Mouse (Mus musculus): Measurements from ENCODE around the gene Ttll5.

Ttll5 gene

DNA sequence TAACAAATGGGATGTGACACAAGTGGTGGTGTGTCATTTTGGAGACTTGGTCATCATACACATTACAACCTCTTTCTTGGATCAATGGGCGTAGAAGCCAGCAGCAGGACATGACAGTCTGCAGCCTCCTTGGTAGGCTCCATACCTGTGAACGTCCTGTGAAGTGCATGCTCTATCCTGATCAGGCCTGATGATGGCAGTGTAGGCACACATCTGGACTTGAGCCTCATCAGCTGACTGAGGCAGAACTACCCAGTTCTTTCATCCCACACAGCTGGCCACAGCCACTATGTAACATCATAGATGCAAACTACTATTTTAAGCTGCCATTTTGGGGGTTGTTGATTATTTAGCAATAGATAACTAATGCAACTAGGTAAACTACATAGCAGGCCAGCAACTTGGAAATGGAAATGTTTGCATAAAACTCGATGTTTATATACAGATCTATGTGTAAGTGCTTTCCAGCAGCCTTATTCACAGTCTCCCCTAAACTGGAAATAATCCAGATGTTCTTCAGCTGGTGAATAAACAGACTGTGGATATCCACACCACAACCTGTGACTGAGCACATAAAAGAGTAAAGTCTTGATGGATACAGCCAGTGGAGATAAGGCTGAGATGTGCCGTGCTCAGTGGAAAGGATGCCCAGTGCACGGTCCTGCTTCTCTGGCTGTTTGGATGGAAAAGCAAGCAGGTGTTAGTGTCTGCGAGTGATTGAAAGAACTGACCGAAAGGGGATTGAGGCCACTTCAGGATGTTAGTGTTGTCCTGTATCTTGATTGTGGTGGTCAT is 23.9 kb downstream of the Ttll5 start:
- DNase-seq = no peak

DNA sequence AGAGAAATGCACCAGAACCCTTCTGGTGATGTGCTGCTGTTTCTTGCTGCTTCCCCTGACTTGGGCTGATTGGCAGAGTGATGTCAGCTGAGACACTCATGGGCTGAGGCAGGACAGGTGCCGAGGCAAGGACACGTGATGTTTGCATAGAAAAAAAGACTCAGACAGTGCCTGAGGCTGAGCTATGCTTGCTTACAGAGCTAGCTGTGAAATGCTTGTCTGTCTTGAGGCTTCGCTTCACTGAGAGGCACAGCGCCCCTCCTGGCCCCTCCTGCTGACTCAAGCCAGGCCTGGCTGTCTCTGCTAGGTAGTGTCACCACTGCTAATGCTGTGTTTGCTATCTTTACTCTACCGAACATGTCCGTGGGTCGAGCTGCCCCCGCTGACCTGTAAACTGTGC is 26.2 kb downstream of the Ttll5 start:
- DNase-seq = no peak

GRCm38 (mm10) chr12:85853836-85854235 is 29.4 kb downstream of the Ttll5 start:
- no peak for DNase-seq

- DNase-seq = no peak
Measured at GRCm38 (mm10) chr12:85854271-85854670, 29.8 kb downstream of the Ttll5 start.

- DNase-seq = no peak
Measured at GRCm38 (mm10) chr12:85857300-85857699, 32.8 kb downstream of the Ttll5 start.

- no peak for DNase-seq
Measured at GRCm38 (mm10) chr12:85859111-85859510, 34.7 kb downstream of the Ttll5 start.

GRCm38 (mm10) chr12:85859511-85860189 is 35.2 kb downstream of the Ttll5 start:
- no peak for DNase-seq

DNA sequence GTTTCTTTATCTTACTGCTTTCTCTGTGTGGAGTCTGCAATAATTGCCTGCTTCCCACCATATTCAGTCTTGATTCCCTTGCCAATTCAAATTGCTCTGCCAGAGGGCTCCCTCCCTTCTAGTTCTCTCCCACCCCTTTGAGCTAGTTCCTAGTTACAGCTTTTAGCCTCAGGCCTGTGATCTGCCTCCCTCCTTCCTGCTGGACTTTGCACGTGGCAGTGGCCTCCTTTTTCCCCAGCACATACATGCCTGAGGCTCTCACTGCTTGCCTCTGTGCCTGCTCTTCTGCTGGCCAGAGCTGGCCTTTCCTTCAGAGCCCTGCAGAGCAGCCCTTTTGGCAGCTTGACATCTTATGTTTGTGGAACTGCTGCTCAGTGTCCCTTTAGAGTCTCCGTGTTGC is 38.1 kb downstream of the Ttll5 start:
- DNase-seq = no peak

DNA sequence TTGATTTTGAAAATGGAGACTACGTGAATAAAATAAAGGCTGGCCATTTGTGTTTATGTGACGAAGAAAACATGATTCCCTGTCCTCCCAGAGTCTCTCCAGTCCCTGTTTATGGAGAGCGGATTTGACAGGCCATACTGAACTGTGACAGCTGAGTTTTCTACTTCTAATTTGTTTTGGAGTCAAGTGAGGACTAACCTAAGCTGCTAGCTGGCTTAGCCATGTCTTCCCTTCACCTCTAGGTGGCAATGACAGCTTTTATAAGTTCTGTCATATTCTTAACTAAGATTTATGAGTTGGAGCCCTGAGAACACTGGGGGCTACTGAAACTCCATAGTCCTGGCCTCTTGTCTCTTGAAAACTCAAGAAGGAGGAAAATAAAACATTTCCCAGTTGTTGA is 41.1 kb downstream of the Ttll5 start:
- no peak for DNase-seq

DNA sequence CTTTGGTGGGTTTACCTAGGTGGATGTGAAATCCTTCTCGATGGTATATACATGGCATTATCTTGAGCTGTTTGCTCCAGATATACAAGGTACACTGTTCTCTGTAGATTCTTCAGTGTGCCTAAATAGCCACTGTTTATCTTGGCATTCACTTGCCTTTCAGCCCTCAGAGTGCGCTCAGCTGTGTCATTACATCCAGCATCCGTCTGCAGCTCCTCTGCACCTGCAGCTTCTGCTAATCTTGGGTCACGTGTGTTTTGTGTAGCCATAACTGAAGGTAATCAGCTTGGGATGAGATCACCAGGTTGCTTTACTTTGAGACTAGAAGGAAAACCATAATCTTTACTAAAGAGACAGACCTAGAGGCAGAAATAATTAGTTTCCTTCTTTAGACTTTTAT is 42.2 kb downstream of the Ttll5 start:
- no peak for DNase-seq

DNA sequence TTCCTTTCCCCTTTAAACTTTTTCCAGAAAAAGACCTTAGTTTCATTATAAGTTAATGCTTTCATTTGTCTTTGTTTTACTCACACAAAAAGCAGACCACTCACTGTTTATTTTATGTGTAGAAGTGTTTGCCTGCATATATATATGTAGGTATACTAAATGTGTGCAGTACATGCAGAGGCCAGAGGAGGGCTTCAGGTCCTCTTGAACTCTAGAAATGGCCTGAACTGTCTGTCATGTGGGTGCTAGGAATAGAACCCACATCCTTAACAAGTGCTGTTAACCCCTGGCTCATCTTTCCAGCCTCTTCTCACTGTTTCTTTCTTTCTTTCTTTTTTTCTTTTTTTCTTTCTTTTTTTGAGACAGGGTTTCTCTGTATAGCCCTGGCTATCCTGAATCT is 42.7 kb downstream of the Ttll5 start:
- DNase-seq = no peak

DNA sequence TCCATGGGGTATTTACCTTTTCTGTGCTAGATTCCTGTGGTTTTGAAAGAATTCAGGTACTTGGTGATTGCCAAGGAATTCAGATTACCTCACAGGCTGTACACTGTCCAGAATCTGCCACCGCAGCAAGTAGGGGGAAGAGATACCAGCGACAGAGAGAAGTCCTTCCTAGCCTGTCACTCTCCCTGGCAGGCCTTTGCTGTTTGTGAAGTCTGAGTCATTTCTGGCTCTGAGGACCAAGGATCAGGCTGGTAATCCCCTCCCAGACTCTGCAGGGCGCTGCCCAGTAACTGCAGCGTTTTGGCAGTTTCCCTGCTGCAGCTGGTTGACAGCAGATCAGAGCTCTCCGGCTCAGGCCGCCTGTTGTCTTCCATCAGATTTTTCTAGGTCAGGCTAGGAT is 45.0 kb downstream of the Ttll5 start:
- no peak for DNase-seq

DNA sequence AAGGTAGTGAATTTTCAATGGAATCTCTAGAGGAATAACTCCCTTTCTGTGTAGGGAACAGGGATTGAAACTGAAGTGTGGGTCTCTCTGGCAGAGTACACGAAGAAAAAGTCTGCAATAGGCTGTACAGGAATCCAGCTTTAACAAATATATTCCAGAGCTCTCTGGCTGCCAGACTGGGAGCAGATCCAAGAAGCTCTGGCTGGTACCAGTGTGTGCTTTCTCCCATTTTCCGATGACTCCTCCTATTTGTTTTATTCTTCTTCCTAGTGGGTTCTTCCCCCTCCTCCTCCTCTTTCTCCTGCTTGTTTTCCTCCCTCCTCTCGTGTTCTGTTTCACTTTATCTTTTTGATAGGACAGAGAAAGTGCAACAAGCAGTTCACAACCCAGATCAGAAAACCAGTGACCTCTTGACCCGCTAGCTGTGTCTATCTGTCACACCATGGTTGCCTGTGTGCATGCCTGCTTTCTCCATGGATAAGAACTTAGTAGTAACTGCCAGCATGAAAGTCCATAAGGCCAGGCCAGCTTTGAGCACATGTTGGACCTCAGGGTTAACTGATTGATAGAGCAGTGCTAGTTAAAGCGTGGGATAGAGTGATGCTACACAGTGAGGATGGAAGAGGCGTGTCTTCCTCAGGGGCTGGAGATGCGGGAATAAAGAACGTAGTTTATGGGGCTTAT is 55.3 kb downstream of the Ttll5 start:
- no peak for DNase-seq

DNA sequence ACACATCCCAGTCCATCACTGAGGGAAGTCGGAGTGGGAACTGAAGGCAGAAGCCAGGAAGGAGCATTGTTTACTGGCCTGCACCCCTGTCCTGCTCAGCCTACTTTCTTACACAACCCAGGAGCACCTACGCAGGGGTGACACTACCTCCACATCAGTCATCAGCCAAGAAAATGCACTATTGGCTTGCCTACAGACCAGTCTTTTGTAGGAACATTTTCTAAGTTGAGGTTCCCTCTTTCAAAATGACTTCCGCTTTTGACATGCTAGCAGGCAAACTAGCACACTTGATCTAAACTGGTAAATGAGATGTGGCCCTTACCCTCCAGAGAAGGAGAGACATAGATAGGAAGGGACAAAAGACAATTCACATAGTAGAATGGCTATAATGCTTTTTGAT is 60.6 kb downstream of the Ttll5 start:
- DNase-seq = no peak

- DNase-seq = no peak
Measured at GRCm38 (mm10) chr12:85890054-85890453, 65.6 kb downstream of the Ttll5 start.

GRCm38 (mm10) chr12:85903986-85904385 is 79.5 kb downstream of the Ttll5 start:
- DNase-seq = no peak

- no peak for DNase-seq
Measured at GRCm38 (mm10) chr12:85905666-85906065, 81.2 kb downstream of the Ttll5 start.

- no peak for DNase-seq
Measured at GRCm38 (mm10) chr12:85907896-85908295, 83.4 kb downstream of the Ttll5 start.

DNA sequence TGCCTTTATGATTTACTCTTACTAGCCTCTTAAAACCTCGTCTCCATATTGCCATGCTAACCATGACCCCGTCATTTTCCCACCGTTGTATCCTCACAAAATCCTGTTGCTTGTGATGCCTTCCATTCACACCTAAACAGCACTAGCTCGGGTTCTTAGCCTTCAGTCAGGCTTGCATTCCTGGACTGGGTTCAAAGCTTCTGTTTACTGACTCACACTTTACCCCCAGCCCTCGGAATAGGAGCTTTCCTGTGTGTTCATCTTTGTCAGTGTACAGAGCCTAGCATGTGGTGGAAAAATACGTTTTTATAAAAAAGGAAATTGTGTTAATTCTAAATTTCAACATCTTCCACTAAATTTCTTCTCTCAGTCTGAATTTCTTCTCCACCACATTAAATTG is 86.4 kb downstream of the Ttll5 start:
- DNase-seq = no peak

- no peak for DNase-seq
Measured at GRCm38 (mm10) chr12:85912712-85913504, 88.4 kb downstream of the Ttll5 start.

DNA sequence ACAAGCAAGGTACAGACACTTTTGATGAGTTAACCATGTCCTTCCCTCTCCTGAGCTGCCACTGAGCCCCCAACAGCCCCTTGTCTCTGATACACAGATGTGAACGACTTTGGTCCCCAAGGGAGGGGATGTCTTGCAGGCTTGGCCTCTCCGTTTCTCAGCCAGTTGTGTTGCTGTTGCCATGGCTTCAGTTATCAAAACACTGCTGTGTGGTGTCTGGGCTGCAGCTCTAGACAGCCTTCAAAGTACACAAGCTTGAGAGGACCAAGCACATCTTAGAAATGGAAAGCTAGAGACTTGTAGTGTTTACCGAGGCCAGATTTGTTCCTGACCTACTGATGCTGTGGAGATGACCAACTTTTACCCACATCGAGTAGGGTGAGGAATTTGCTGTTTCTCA is 102.4 kb downstream of the Ttll5 start:
- DNase-seq = no peak

- no peak for DNase-seq
Measured at GRCm38 (mm10) chr12:85928513-85928912, 104.1 kb downstream of the Ttll5 start.

- no peak for DNase-seq
Measured at GRCm38 (mm10) chr12:85929711-85930110, 105.3 kb downstream of the Ttll5 start.
